Mouse (Mus musculus) CD4-positive, CD25-positive, alpha-beta regulatory T cell, adult 2 months (primary cell): ENCODE measurements around the gene Gm20777.
"Not testable (repeated sequence)": the region's sequence is repeated elsewhere in the genome, so short reads cannot be mapped to it uniquely, and the experiment has no call there.

Source experiments
- DNase-seq: peaks from one replicate; pipeline ENCODE4 v3.0.0-alpha.2; 2012; ENCODE audit warnings: low read depth, low spot score

Gm20777 gene

DNA sequence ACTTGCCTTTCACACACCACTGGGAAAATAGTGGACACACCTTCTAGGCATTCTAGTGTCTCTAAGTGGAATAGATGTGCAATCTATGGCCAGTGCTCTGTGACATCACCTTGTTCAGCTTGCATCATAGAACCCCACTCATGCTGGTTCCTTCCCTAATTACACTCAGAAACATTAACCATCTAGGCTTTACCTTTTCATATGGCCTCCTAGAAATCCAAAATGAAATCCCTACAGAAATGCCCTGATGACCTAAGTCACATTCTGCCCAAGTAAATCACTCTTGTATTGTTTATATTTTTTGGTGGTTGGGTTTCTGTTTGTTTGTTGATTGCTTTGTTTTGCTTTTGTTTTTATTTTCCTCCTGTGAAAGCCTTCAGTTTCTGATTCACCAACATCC lies at the start of gene Gm20777:
TSS of gene Gm20777 (minus strand) at position 101 of the 400 bp plus-strand sequence.
- not testable (repeated sequence) for DNase-seq

DNA sequence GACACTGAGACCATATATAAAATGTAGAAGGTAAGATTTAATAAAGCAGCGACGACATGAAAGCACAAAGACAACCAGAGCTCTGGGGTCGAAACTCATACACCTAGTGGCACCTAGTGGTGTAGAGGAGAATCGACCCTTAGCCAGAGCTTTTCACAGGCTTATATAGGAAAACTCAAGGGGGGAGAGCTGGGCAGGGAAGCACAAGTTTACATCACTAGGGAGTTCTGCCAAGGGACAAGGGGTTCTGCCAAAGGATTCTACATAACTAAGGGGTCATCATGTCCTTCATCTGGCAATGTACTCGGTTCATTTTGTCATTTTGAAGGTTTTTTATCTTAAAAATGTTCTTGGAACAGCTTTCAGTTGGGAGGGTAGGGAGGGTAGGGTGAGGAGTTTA lies 42.7 kb downstream of the Gm20777 start:
- not testable (repeated sequence) for DNase-seq

- DNase-seq, result not testable (repeated sequence)
These were observed 43.5 kb downstream of the Gm20777 start for GRCm38 (mm10) chrY:10708761-10709160.

GRCm38 (mm10) chrY:10708226-10708625 lies 44.0 kb downstream of the Gm20777 start:
- not testable (repeated sequence) for DNase-seq

DNA sequence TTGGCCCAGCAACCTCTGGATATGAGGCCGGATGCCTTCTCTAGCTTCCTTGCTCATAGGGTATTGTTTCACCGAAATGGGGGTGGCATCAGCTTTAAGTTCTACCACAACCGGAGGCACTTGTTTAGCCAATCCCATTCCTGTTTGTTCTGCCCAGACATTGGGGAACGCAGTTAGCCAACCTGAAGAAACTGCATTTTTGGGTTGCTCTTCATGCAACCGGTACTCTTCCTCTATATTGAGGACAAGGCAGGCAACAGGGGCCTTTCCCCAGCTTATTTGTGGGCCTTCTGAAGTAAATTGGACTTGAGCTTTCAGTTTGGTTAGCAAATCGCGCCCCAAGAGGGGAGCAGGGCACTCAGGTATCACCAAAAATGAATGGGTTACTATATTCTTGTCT lies 45.6 kb downstream of the Gm20777 start:
- DNase-seq, result not testable (repeated sequence)
